Mouse (Mus musculus) liver, embryonic 16.5 days (tissue): ENCODE measurements around the gene Rd3. TPM values are rescaled to one million over a fixed set of nuclear protein-coding genes. Genes with fewer than 3 reads are reported as not detected.

ENCODE experiments used
- ATAC-seq: fragments of 200-750 bp; cut with Nextera tagmentation; 2 replicates; pipeline ENCODE4 v1.8.0; 2017; ENCODE audit warnings: low read depth, mild to moderate bottlenecking, moderate number of reproducible peaks, moderate library complexity
- H3K27ac ChIP-seq: fragments of 300-500 bp; sonication (generic); 2 replicates; pipeline ENCODE4 v1.5.1; 2014; ENCODE audit warnings: mild to moderate bottlenecking, low read length
- H3K27me3 ChIP-seq: fragments of 300-500 bp; sonication (generic); 2 replicates; pipeline ENCODE4 v1.6.1; 2014; ENCODE audit warnings: low read depth, low read length, mixed read lengths; ENCODE audit not compliant: control insufficient read depth, insufficient read depth
- H3K36me3 ChIP-seq: fragments of 300-500 bp; sonication (generic); 2 replicates; pipeline ENCODE4 v1.6.1; 2014; ENCODE audit warnings: mild to moderate bottlenecking; ENCODE audit not compliant: control insufficient read depth, insufficient read depth
- H3K4me1 ChIP-seq: fragments of 300-500 bp; sonication (generic); 2 replicates; pipeline ENCODE4 v1.6.1; 2014; ENCODE audit warnings: low read depth, low read length, mixed read lengths; ENCODE audit not compliant: control insufficient read depth
- H3K4me2 ChIP-seq: fragments of 300-500 bp; sonication (generic); 2 replicates; pipeline ENCODE4 v1.6.1; 2014; ENCODE audit warnings: low read depth, low read length, mixed read lengths
- H3K4me3 ChIP-seq: fragments of 300-500 bp; sonication (generic); 2 replicates; pipeline ENCODE4 v1.5.1; 2014; ENCODE audit warnings: low read depth, mild to moderate bottlenecking, low read length
- H3K9ac ChIP-seq: fragments of 300-500 bp; sonication (generic); 2 replicates; pipeline ENCODE4 v1.6.1; 2014; ENCODE audit warnings: low read depth, low read length
- H3K9me3 ChIP-seq: fragments of 300-500 bp; sonication (generic); replicated peaks from 2 replicates; pipeline ENCODE4 v1.6.1; 2016; ENCODE audit warnings: low read length; ENCODE audit not compliant: control insufficient read depth
- WGBS: fragments of 180-500 bp; shearing (Covaris S2); extraction: QIAGEN DNeasy Blood & Tissue Kit; methylation state at CpG from one replicate; pipeline ENCODE4 v1.1.7; 2014; ENCODE audit not compliant: insufficient replicate concordance; 5-methylcytosine and 5-hydroxymethylcytosine counted together
- polyA plus RNA-seq: library from polyadenylated mRNA; unstranded; fragments of >200 nt; fragmentation: Nextera tagmentation; extraction: Ambion mirVana; gene quantifications from 2 replicates; pipeline ENCODE4 v1.2.1, GENCODE M21; 2015

The Rd3 gene
- polyA plus RNA-seq, 1 experiment from 2014 or later: 0.18 TPM

DNA sequence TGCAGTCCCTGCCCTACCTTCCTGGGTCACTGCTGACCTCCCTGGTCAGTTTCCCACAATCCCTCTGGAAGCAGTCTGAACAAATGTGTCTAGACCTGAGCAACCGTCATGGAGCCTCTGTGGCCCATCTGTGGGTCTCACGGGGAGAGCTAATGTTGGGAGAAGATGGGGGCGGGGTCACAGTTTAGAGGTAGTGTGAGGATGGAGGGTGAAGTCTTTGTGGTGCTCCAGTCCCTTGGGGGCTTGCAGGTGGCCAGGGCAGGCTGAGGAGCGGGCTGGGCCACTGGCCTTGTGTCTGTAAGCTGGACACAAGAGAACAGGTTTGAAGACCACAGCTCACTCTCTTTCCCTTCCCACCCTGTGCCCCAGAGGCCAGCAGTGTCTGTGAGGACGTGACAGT is 31.4 kb upstream of the Rd3 start:
- Histone ChIP-seq H3K9me3 (no peaks in the 10 kb centered on the region), H3K4me2 (no peak overlapping the region), H3K36me3 (no peaks in the 10 kb centered on the region), H3K27me3 (no peaks in the 10 kb centered on the region), H3K4me3 (no peak overlapping the region), H3K9ac (no peak overlapping the region), H3K4me1 (0 out of 2 replicates have a peak, but pooled peaks cover 2% of the 10 kb centered on the region), H3K27ac (no peak overlapping the region)
- WGBS: 62% methylated on average over 5 of the region's 5 CpGs
- ATAC-seq: no peak

DNA sequence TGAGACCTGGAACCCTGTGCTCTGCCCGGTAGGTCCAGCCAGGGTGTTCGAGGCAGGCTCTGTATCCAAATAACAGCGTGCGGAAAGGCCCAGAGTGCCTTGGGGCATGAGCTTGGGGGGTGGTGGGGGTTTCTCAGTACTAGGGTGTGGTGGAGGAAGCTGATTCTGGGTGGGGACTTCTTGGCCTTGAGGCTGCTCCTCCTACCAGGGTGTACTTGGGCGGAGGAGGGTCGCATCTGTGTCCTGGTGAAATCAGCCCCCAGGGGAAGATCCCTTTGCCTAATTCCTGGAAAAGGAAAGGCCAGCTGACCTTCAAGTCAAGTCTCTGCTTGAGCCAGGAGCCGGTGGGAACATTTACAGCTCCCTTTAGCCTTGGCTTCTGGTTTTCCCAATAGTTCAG is 30.9 kb upstream of the Rd3 start:
- Histone ChIP-seq H3K9ac (no peak overlapping the region), H3K27me3 (no peaks in the 10 kb centered on the region), H3K4me1 (0 out of 2 replicates have a peak, but pooled peaks cover 2% of the 10 kb centered on the region), H3K4me3 (no peak overlapping the region), H3K9me3 (no peaks in the 10 kb centered on the region), H3K4me2 (no peak overlapping the region), H3K27ac (no peak overlapping the region), H3K36me3 (no peaks in the 10 kb centered on the region)
- 64% methylated on average over 7 of the region's 7 CpGs for WGBS
- ATAC-seq: no peak

DNA sequence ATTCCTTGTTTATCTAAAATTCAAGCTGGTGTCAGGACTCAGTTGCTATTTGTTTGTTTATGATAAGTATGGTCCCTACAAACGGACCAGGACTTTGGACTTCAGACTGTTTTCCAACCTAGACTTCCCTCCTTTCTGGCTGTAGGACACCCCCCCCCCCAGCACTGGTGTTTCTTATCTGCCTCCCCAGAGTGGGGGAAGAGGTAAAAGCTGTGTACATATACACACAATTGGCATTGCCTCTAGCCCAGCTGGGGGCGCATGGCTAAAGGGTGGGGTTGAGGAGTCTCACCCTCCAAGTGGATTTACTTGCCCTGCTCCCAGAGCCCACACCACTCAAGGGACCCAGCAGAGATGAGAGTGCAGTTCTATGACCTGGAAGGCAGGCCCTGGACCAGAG is 30.3 kb upstream of the Rd3 start:
- no peaks in the 10 kb centered on the region for H3K36me3 ChIP-seq
- WGBS: 25% methylated on average over 2 of the region's 2 CpGs
- no peaks in the 10 kb centered on the region for H3K27me3 ChIP-seq
- H3K4me1 ChIP-seq: 0 out of 2 replicates have a peak, but pooled peaks cover 2% of the 10 kb centered on the region
- no peak overlapping the region for H3K4me2 ChIP-seq
- no peak overlapping the region for H3K4me3 ChIP-seq
- ATAC-seq: no peak
- no peak overlapping the region for H3K27ac ChIP-seq
- no peaks in the 10 kb centered on the region for H3K9me3 ChIP-seq
- H3K9ac ChIP-seq: no peak overlapping the region

DNA sequence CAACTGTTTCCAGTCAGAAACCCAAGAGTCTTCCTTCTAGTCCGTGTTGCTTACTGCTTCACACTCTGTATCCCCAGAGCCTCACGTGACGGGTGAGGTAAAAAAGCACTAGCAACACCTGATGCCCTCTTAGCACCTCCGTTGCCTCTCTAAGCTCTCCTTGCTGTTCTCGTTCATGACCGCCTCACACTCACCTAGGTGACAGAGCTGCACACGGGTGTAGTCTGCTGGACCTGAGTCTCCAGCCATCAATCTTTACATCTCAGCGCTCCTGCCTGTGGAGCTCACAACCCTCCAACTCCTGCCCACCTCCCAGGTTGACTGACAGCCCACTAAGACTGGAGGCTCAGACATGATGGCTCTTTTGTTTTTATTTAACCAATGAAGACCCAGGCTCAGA is 29.4 kb upstream of the Rd3 start:
- no peak for ATAC-seq
- Histone ChIP-seq H3K36me3 (no peaks in the 10 kb centered on the region), H3K4me1 (0 out of 2 replicates have a peak, but pooled peaks cover 2% of the 10 kb centered on the region), H3K27me3 (no peaks in the 10 kb centered on the region), H3K4me3 (no peak overlapping the region), H3K9ac (no peak overlapping the region), H3K4me2 (no peak overlapping the region), H3K9me3 (no peaks in the 10 kb centered on the region), H3K27ac (no peak overlapping the region)
- 63% methylated on average over 8 of the region's 8 CpGs for WGBS

DNA sequence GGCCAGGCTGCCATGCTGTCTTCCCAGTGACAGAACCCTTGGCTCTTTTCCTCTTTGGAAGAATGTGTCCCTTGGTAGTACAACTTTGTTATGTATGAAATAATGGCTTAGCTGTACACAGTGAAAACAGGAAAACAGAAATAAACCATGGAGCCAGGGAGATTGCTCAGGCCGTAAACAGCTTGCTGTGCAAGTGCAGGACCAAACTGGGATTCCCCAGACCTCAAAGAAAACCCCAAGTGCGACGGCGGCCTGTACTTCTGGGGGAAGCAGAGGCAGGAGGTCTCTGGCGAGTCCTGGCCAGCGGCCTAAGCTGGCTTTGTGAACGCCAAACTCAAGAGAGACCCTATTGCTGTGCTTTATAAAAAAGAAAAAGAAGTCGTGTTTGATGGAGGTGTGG is 28.6 kb upstream of the Rd3 start:
- 72% methylated on average over 8 of the region's 8 CpGs for WGBS
- no peaks in the 10 kb centered on the region for H3K27me3 ChIP-seq

DNA sequence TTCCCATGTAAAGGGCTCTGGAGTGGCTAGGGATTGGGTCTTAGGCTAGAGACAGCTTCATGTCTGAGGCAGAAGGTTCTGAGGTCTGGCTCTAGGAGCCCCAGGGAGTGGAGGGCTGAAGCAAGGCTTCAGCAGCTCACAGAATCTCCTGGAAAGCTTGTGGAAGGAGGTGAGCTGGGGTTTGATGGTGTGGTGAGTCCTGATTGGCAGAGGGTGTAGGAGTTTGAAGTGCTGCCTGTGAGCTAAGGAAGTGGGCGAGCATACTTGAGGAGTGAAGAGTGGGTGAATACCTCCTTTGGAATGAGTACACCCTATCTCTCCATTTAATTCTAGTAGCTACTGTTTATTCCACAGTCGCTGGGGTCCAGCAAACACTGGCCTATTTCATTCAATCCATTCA is 26.6 kb upstream of the Rd3 start:
- 53% methylated on average over 2 of the region's 2 CpGs for WGBS
- no peak overlapping the region for H3K27ac ChIP-seq

More for the DNA sequence above, 28.6 kb upstream of the Rd3 start:
- H3K4me3 ChIP-seq: no peak overlapping the region
- H3K9ac ChIP-seq: no peak overlapping the region
- 0 out of 2 replicates have a peak, but pooled peaks cover 2% of the 10 kb centered on the region for H3K4me1 ChIP-seq
- ATAC-seq: no peak
- H3K36me3 ChIP-seq: no peaks in the 10 kb centered on the region
- H3K27ac ChIP-seq: no peak overlapping the region
- no peak overlapping the region for H3K4me2 ChIP-seq
- no peaks in the 10 kb centered on the region for H3K9me3 ChIP-seq

DNA sequence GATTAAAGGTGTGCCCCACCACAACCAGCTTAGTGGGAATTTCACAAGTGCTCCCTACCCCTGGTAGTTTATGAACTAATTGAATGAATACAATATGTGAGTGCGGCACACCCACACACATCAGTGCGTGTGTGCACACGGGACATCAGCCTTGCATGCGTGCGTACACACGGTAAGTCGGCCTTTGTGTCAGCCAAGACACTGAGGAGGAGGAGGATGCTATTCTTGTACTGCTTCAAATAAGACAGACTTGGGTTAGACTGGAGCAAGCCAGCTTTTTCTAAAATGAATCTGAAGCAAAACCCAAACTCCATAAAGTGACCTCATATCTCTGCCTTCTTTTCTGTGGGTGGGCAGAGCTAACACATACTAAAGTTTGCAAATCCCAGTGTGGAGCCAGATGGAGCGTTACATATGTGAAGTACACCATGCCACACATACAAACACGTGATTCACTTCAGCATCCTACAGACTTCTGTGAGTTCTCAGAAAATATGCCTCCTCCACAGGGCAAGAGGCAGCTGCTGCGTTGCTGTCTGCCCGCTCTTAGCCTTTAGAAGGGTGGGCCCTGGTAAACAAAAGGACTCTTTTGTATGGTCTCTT is 24.3 kb upstream of the Rd3 start:
- no peak for ATAC-seq
- H3K36me3 ChIP-seq: no peaks in the 10 kb centered on the region

More for the DNA sequence above, 26.6 kb upstream of the Rd3 start:
- H3K4me3 ChIP-seq: no peak overlapping the region
- H3K9me3 ChIP-seq: no peaks in the 10 kb centered on the region
- no peaks in the 10 kb centered on the region for H3K36me3 ChIP-seq
- no peaks in the 10 kb centered on the region for H3K27me3 ChIP-seq
- H3K4me1 ChIP-seq: peaks cover 6% of the 10 kb centered on the region
- no peak for ATAC-seq
- no peak overlapping the region for H3K4me2 ChIP-seq
- H3K9ac ChIP-seq: no peak overlapping the region

DNA sequence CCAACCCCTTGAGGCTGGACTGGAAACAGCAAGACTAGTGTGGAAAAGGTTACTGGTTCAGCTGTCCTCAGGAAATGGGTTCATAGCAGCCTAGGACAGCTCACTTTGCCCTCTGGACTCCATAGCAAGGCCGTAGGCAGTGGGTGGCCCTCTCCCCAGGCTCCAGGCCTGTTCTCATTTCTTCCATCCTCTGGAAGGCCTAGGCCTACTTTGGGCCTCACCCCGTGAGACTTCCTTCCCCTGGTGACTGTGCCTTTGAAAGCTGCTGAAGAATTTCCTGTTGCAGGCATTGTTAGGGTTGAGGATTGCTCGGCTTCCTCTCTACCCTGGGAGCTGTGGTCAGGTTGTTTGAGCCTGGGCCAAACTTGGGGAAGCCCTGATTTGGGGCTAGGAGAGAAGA is 22.1 kb upstream of the Rd3 start:
- peak; percentile 35; the same call in 1 of the 2 replicates for ATAC-seq
- 19% methylated on average over 3 of the region's 3 CpGs for WGBS
- H3K27ac ChIP-seq: peak overlapping the region; percentile 25

More for the DNA sequence above, 24.3 kb upstream of the Rd3 start:
- 85% methylated on average over 11 of the region's 11 CpGs for WGBS
- Histone ChIP-seq H3K4me3 (no peak overlapping the region), H3K27ac (no peak overlapping the region), H3K4me1 (peaks cover 12% of the 10 kb centered on the region), H3K9me3 (no peaks in the 10 kb centered on the region), H3K9ac (no peak overlapping the region), H3K27me3 (no peaks in the 10 kb centered on the region), H3K4me2 (no peak overlapping the region)

DNA sequence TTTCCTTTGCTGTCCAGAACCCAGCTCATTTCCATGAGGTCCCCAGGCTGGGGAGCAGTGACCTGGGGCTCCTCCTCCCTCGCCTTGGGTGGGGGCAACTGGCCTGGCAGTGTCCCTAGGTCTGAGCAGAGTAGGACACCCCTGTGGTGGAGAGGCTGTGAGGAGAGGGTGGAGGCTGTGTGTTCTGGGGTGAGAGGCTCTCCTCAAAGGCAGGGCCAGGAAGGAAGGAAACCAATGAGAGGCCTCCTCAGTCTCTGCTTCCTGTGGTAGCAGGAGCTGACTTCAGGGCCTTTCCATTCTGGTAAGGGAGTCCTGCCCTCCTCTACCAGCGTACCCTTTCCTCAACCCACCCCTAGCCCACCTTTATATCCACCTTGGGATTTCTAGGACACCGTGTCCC is 20.9 kb upstream of the Rd3 start:
- peak overlapping the region; percentile 68 for H3K27ac ChIP-seq
- H3K9me3 ChIP-seq: no peaks in the 10 kb centered on the region
- no peaks in the 10 kb centered on the region for H3K27me3 ChIP-seq
- H3K4me2 ChIP-seq: peak overlapping the region; percentile 47
- no peaks in the 10 kb centered on the region for H3K36me3 ChIP-seq
- WGBS: 45% methylated on average over 3 of the region's 3 CpGs
- H3K4me1 ChIP-seq: peaks cover 12% of the 10 kb centered on the region
- H3K9ac ChIP-seq: no peak overlapping the region; the same call in 1 of the 2 replicates
- H3K4me3 ChIP-seq: peak overlapping the region; percentile 24; the same call in 1 of the 2 replicates
- ATAC-seq: peak; percentile 45

More for the DNA sequence above, 22.1 kb upstream of the Rd3 start:
- Histone ChIP-seq H3K9ac (no peak overlapping the region), H3K27me3 (no peaks in the 10 kb centered on the region), H3K36me3 (no peaks in the 10 kb centered on the region), H3K9me3 (no peaks in the 10 kb centered on the region), H3K4me3 (no peak overlapping the region), H3K4me1 (peaks cover 12% of the 10 kb centered on the region), H3K4me2 (no peak overlapping the region)
